In genomic region chr5:107720511-107720910, GRCm38 (mm10) we compare ENCODE assay signal across 14 mouse cellular contexts. TPM values are rescaled to one million over a fixed set of nuclear protein-coding genes. Genes with fewer than 3 reads are reported as not detected.
DNase-seq lines count a peak whose midpoint lies in the region; ATAC-seq lines count a peak whose summit lies in the region.
"Had no signal": no experiment of that assay in that cellular context is flagged by ENCODE, and none has a peak within 500 bp of the region (broad histone marks: within the 10 kb centered on the region; RNA-seq: fewer than 3 reads in every experiment).

No protein-coding gene starts in this region.

- WGBS in heart, embryonic 13.5 days: 7% methylated on average over 5 of the region's 5 CpGs
- 6% methylated on average over 5 of the region's 5 CpGs for WGBS in midbrain, embryonic 10.5 days
- 3% methylated on average over 5 of the region's 5 CpGs for WGBS in midbrain, embryonic 13.5 days
- 4% methylated on average over 5 of the region's 5 CpGs for WGBS in intestine, embryonic 14.5 days
- WGBS in neural tube, embryonic 15.5 days: 7% methylated on average over 5 of the region's 5 CpGs

- no peak overlapping the region for H3K27ac ChIP-seq in heart, embryonic 13.5 days (replicated peaks)
- H3K27ac ChIP-seq in midbrain, embryonic 10.5 days (replicated peaks): no peak overlapping the region
- no peak overlapping the region for H3K27ac ChIP-seq in midbrain, embryonic 13.5 days
- H3K27ac ChIP-seq in intestine, embryonic 14.5 days (ENCODE audit: low read depth): no peak overlapping the region
- H3K27ac ChIP-seq in neural tube, embryonic 15.5 days (replicated peaks): no peak overlapping the region
- H3K27ac ChIP-seq: left cerebral cortex, adult 2 months; midbrain, embryonic 15.5 days had no signal

- no peaks in the 10 kb centered on the region for H3K9me3 ChIP-seq in heart, embryonic 13.5 days
- H3K9me3 ChIP-seq in midbrain, embryonic 10.5 days (replicated peaks): no peaks in the 10 kb centered on the region
- no peaks in the 10 kb centered on the region for H3K9me3 ChIP-seq in midbrain, embryonic 13.5 days
- H3K9me3 ChIP-seq in intestine, embryonic 14.5 days (ENCODE audit: control insufficient read depth, low read length): no peaks in the 10 kb centered on the region
- no peaks in the 10 kb centered on the region for H3K9me3 ChIP-seq in neural tube, embryonic 15.5 days (replicated peaks)
- H3K9me3 ChIP-seq: midbrain, embryonic 15.5 days had no signal

- ATAC-seq in heart, embryonic 13.5 days (ENCODE audit: extremely low read depth, insufficient number of reproducible peaks, low FRiP score, low TSS enrichment): no peak
- no peak for ATAC-seq in midbrain, embryonic 13.5 days
- no peak for ATAC-seq in intestine, embryonic 14.5 days (replicated peaks; ENCODE audit: low FRiP score, low TSS enrichment, low read depth)
- ATAC-seq in neural tube, embryonic 15.5 days (ENCODE audit: low FRiP score): no peak
- no peak for ATAC-seq in granulocyte monocyte progenitor cell, adult 5-6 weeks (replicated peaks; ENCODE audit: poor library complexity, severe bottlenecking)

- no peak overlapping the region for H3K9ac ChIP-seq in heart, embryonic 13.5 days
- H3K9ac ChIP-seq in midbrain, embryonic 13.5 days (replicated peaks): no peak overlapping the region
- no peak overlapping the region for H3K9ac ChIP-seq in intestine, embryonic 14.5 days (ENCODE audit: low read length)
- no peak overlapping the region for H3K9ac ChIP-seq in neural tube, embryonic 15.5 days (replicated peaks)
- H3K9ac ChIP-seq: midbrain, embryonic 15.5 days had no signal

- H3K4me1 ChIP-seq in heart, embryonic 13.5 days: peaks cover 51% of the 10 kb centered on the region
- H3K4me1 ChIP-seq in midbrain, embryonic 10.5 days: peaks cover 41% of the 10 kb centered on the region
- peaks cover 38% of the 10 kb centered on the region for H3K4me1 ChIP-seq in midbrain, embryonic 13.5 days (replicated peaks)
- H3K4me1 ChIP-seq in intestine, embryonic 14.5 days (replicated peaks; ENCODE audit: control insufficient read depth, insufficient read depth, low read length): peaks cover 29% of the 10 kb centered on the region
- peaks cover 39% of the 10 kb centered on the region for H3K4me1 ChIP-seq in neural tube, embryonic 15.5 days

- H3K36me3 ChIP-seq in heart, embryonic 13.5 days: no peaks in the 10 kb centered on the region
- H3K36me3 ChIP-seq in midbrain, embryonic 10.5 days: no peaks in the 10 kb centered on the region
- no peaks in the 10 kb centered on the region for H3K36me3 ChIP-seq in midbrain, embryonic 13.5 days
- H3K36me3 ChIP-seq in intestine, embryonic 14.5 days (ENCODE audit: control insufficient read depth, insufficient read depth, low read length): no peaks in the 10 kb centered on the region
- no peaks in the 10 kb centered on the region for H3K36me3 ChIP-seq in neural tube, embryonic 15.5 days
- H3K36me3 ChIP-seq: midbrain, embryonic 15.5 days had no signal

- DNase-seq in heart, postnatal 10 days: no peak
- DNase-seq in midbrain, embryonic 10.5 days (ENCODE audit: low spot score): peak; percentile 18
- peak; percentile 53 for DNase-seq in intestine, embryonic 14.5 days (ENCODE audit: low spot score)
- no peak for DNase-seq in testis, postnatal 10 days (ENCODE audit: low spot score)
- DNase-seq: kidney, postnatal 14 days; lung, adult 18-20 months; spleen, adult 18-20 months had no signal

- peak overlapping the region; percentile 49 for H3K4me3 ChIP-seq in heart, embryonic 13.5 days
- 0 out of 2 replicates have a peak overlapping the region, but pooled peaks have one; percentile 50 for H3K4me3 ChIP-seq in midbrain, embryonic 10.5 days
- no peak overlapping the region for H3K4me3 ChIP-seq in midbrain, embryonic 13.5 days (replicated peaks)
- peak overlapping the region; percentile 35; the same call in 1 of the 2 replicates for H3K4me3 ChIP-seq in intestine, embryonic 14.5 days (ENCODE audit: low read depth, low read length)
- peak overlapping the region; percentile 35; the same call in 1 of the 2 replicates for H3K4me3 ChIP-seq in neural tube, embryonic 15.5 days (replicated peaks)
- H3K4me3 ChIP-seq: left cerebral cortex, adult 2 months had no signal

- H3K27me3 ChIP-seq in heart, embryonic 13.5 days (replicated peaks): peaks cover 99% of the 10 kb centered on the region
- H3K27me3 ChIP-seq in midbrain, embryonic 10.5 days (ENCODE audit: low read depth, poor library complexity, severe bottlenecking): peaks cover 100% of the 10 kb centered on the region
- peaks cover 96% of the 10 kb centered on the region for H3K27me3 ChIP-seq in midbrain, embryonic 13.5 days
- peaks cover 95% of the 10 kb centered on the region for H3K27me3 ChIP-seq in intestine, embryonic 14.5 days (replicated peaks; ENCODE audit: control insufficient read depth, insufficient read depth, low read length)
- H3K27me3 ChIP-seq in neural tube, embryonic 15.5 days (replicated peaks): peaks cover 90% of the 10 kb centered on the region

- H3K4me2 ChIP-seq in heart, embryonic 13.5 days: peak overlapping the region; percentile 72
- H3K4me2 ChIP-seq in midbrain, embryonic 13.5 days (replicated peaks): no peak overlapping the region
- H3K4me2 ChIP-seq in intestine, embryonic 14.5 days (ENCODE audit: low read length): peak overlapping the region; percentile 58; the same call in 1 of the 2 replicates
- H3K4me2 ChIP-seq in neural tube, embryonic 15.5 days: no peak overlapping the region

- intact Hi-C loops in heart, postnatal 10 days (cut with DNase I): no loop called here

RNA-seq across cellular contexts. Expression of gene Gfi1, which starts 5.3 kb away (rescaled TPM):
- not detected in 2 replicates for polyA plus RNA-seq in heart, embryonic 13.5 days (2015; fragmentation: Nextera tagmentation; extraction: Ambion mirVana)
- under 1 TPM; 0.25 to 0.41 TPM for total RNA-seq in heart, postnatal 10 days (2021)
- not detected in 2 replicates for polyA plus RNA-seq in midbrain, embryonic 10.5 days (2016; fragmentation: Nextera tagmentation; extraction: Ambion mirVana)
- polyA plus RNA-seq in midbrain, embryonic 13.5 days (2015; fragmentation: Nextera tagmentation; extraction: Ambion mirVana): not detected in 2 replicates
- 0.69 and 1.4 TPM in 2 replicates for polyA plus RNA-seq in intestine, embryonic 14.5 days (2014; fragmentation: Nextera tagmentation; extraction: Ambion mirVana)
- polyA plus RNA-seq in neural tube, embryonic 15.5 days (2015; fragmentation: Nextera tagmentation; extraction: Ambion mirVana): 2.1 TPM in 1 of 2 replicates, not detected in the other
- total RNA-seq in granulocyte monocyte progenitor cell, adult 5-6 weeks (2014; fragmentation: Nextera tagmentation): 42.2 and 60.6 TPM in 2 replicates
- total RNA-seq in granulocyte monocyte progenitor cell, adult 5-6 weeks (2017): 53.9 and 54.4 TPM in 2 replicates
- total RNA-seq: gastrocnemius, adult 18-20 months; left cerebral cortex, adult 2 months had no signal
- polyA plus RNA-seq: midbrain, embryonic 15.5 days had no signal

Comparison
In these comparisons a context has a peak if more than half of its experiments do, and no peak if none do; other contexts are left out.
1. H3K4me2 ChIP-seq: peak in heart, embryonic 13.5 days (single experiment) and intestine, embryonic 14.5 days (single experiment); none in midbrain, embryonic 13.5 days (single experiment) and neural tube, embryonic 15.5 days (single experiment).
2. DNase-seq: peak in midbrain, embryonic 10.5 days (single experiment) and intestine, embryonic 14.5 days (single experiment); none in heart, postnatal 10 days (0 of 2) and testis, postnatal 10 days (single experiment).